Mouse (Mus musculus): ENCODE results near the gene Cfap77. TPM values are rescaled to one million over a fixed set of nuclear protein-coding genes. Genes with fewer than 3 reads are reported as not detected.

Cfap77 gene
- polyA plus RNA-seq, 1 experiment from 2014 or later = 0.27 TPM

DNA sequence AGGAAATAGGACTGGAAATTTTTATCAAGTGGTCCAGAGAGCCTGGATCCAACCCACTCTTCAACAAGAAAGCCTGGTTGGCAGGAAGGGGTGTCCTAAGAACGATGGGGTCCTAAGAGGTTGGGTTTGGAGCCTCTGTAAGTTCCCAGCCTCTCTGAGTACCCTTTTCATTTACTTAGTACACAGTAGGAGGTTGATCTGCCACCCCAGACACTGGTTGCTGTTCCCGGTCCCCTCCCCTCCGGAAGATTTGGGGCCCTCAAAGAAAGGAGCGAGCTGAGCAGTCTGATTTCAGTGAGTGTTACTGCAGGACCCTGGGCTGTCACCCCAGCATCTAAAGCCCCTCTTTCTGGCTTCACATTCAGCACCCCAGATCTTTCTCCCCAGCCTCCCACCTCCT is 135.9 kb downstream of the Cfap77 start:
- H3K4me2 ChIP-seq = no peak overlapping the region
- 0% methylated on average over 4 of the region's 4 CpGs for WGBS
- H3K27ac ChIP-seq (ENCODE audit: poor library complexity, severe bottlenecking) = no peak overlapping the region
- H3K9ac ChIP-seq = no peak overlapping the region
- H3K4me1 ChIP-seq (replicated peaks) = peaks cover 6% of the 10 kb centered on the region
- H3K9me3 ChIP-seq (replicated peaks) = no peaks in the 10 kb centered on the region
- no peak for ATAC-seq (ENCODE audit: insufficient number of reproducible peaks, low FRiP score)
- peaks cover 96% of the 10 kb centered on the region for H3K27me3 ChIP-seq (replicated peaks)
- H3K4me3 ChIP-seq = no peak overlapping the region
- H3K36me3 ChIP-seq = no peaks in the 10 kb centered on the region

DNA sequence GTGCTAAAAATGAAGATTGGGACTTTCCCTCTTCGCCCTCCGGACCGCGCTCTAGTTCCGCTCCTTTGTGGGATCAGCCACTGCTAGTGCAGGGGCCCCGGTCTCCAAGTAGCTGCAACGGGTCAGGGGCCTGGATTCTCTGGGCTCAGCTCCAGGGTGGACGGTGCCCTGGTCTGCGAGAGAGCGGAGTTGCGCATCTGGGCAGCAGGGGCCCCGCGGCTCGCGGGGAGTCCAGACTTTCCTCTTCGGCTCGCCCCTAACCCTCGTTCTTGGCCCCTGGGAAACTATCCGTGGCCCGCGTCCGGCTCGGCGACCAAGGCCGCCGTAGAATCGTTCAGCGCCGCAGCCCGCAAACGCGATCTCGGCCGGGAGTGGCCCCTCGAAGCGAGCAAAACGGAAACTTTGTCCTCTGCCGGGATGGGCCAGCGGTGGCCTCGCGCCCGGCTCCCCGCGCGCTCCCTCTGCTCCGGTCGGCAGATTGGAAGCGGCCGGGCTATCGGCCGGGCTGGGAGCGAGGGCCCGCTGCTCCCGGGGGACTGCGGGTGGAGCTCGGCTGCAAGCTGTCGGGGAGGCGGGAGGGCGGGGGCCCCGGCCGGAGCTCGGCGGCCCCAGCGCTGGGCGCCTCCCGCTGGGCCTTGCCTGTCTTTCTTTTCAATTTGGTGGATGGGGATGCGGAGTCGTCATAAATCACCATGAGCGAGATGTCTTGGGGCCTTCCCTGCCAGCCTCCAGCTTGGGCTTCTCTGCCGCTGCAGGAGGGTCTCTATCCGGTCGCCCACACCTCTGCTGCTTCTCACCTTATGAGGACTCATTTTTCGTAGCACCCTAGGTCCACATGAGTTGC is 137.1 kb downstream of the Cfap77 start:
- Histone ChIP-seq H3K27me3 (replicated peaks) (peaks cover 96% of the 10 kb centered on the region), H3K9ac (no peak overlapping the region; the same call in 1 of the 2 replicates), H3K4me3 (peak overlapping the region; percentile 28), H3K27ac (ENCODE audit: poor library complexity, severe bottlenecking) (no peak overlapping the region), H3K9me3 (replicated peaks) (no peaks in the 10 kb centered on the region), H3K4me2 (peak overlapping the region; percentile 50), H3K4me1 (replicated peaks) (peaks cover 6% of the 10 kb centered on the region), H3K36me3 (no peaks in the 10 kb centered on the region)
- under 1% methylated on average over 69 of the region's 73 CpGs for WGBS
- ATAC-seq (ENCODE audit: insufficient number of reproducible peaks, low FRiP score) = no peak

DNA sequence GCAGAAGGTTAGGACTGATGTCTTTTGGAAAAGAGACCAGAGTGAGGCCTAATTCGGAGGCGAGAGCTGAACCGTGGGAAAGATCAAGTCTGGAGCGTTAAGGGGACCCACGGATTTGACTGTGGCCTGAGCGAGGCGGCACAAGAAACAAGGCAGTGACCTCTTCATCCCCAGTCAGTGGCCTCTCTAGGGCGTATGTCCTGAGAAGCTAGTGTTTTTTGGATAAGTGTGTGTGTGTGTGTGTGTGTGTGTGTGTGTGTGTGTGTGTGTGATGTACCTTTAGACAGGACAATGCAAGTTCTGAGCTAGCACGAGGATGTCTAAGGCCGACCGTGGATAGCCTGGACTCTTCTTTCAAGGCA is 137.7 kb downstream of the Cfap77 start:
- Histone ChIP-seq H3K9me3 (replicated peaks) (no peaks in the 10 kb centered on the region), H3K9ac (no peak overlapping the region), H3K4me3 (no peak overlapping the region), H3K4me1 (replicated peaks) (peaks cover 6% of the 10 kb centered on the region), H3K4me2 (no peak overlapping the region), H3K27me3 (replicated peaks) (peaks cover 96% of the 10 kb centered on the region), H3K27ac (ENCODE audit: poor library complexity, severe bottlenecking) (no peak overlapping the region), H3K36me3 (no peaks in the 10 kb centered on the region)
- WGBS = 5% methylated on average over 11 of the region's 11 CpGs
- ATAC-seq (ENCODE audit: insufficient number of reproducible peaks, low FRiP score) = no peak

DNA sequence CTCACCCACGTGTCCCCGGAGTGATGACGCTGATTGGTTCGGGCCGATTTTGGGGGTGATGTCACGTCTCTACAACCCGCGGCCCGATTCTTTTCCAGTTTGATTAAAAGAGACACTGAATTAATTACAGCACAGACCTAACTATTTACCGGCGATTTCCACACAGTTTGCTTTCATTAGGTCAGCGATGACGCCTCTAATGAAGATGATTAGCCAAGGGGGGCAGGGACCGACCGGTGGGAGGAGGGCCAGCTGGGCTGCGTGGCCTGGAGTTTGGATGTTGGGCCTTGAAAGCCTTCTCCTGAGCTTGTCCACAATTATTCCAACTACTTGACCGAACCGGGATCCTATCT is 138.4 kb downstream of the Cfap77 start, which contains the start of gene Barhl1:
Gene Barhl1, minus strand, starts transcription at position 156 of the 353 bp plus-strand sequence.
- Histone ChIP-seq H3K9me3 (replicated peaks) (no peaks in the 10 kb centered on the region), H3K4me3 (peak within 1 kb of the TSS; percentile 28), H3K27me3 (replicated peaks) (peaks cover 96% of the 10 kb centered on the region), H3K4me2 (peak within 1 kb of the TSS; percentile 50), H3K9ac (no peak within 1 kb of the TSS), H3K36me3 (no peaks in the 10 kb centered on the region), H3K27ac (ENCODE audit: poor library complexity, severe bottlenecking) (no peak within 1 kb of the TSS), H3K4me1 (replicated peaks) (peaks cover 9% of the 10 kb centered on the region)
- 2% methylated on average over 18 of the region's 18 CpGs for WGBS
- ATAC-seq (ENCODE audit: insufficient number of reproducible peaks, low FRiP score) = no peak

DNA sequence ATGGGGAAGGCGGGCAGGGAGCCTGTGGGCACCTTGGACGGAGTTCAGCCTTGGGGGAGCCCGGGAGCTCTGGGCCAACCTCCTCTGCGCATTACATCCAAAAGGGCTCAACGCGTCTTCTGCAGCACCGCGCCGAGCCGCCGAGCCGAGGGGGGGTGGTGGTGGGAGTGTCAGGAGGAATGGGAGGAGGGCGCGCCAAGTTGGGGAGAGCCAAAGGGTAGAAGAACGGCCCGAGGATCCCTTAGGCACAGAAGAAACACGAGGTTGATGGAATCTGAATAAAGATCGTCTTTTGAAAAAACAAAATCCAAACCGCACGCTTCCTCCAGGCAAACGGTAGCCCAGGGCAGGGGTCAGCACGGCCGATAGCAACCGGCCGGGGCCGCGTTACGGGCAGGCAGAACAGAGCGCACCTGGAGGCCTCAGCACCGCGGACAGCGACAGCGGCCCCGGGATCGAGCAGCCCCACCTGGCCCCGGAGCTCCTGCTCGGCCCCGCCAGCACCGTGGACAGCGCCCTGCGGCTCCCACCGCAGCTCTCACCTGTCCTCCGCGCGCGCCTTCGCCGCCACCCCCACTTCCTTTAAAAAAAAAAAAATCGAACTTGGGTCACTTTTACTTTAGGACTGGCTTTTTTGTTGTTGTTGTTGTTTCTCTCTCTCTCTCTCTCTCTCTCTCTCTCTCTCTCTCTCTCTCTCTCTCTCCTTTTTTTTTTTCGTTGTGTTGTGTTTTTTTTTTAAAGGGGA is 138.9 kb downstream of the Cfap77 start:
- 0 out of 2 replicates have a peak overlapping the region, but pooled peaks have one; percentile 9 for H3K4me2 ChIP-seq
- WGBS = 2% methylated on average over 50 of the region's 50 CpGs
- no peak for ATAC-seq (ENCODE audit: insufficient number of reproducible peaks, low FRiP score)

DNA sequence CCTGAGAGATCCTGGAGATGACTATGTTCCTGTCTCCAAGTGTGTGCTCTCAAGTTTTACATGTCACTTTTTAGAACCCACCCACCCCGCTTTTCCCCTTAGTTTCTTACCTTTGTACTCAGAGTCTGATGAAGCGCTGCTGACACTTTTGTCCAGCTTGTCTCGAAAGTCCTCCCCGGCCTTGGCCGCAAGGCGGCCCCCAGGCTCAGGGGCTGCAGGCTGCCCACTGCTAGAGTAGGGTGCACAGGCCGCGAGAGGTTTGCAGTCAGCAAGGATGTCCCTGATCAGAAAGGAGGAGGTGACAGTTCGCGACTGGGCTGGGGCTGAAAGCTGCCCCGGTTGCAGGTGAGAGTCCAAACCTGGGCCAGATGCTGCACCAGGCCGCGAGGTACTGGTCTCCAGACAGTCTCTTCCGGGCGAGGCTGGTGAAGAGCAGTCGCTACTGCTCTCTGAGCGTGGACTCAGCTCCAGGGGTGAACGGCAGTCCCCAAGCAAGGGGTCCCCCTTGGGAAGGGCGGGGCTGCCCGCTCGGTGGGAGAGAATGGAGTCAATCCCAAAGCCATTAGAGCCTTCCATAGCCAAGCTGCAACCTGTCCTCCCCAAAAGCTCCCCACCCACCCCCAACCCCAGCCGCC is 139.6 kb downstream of the Cfap77 start:
- peaks cover 96% of the 10 kb centered on the region for H3K27me3 ChIP-seq (replicated peaks)
- peaks cover 13% of the 10 kb centered on the region for H3K4me1 ChIP-seq (replicated peaks)
- ATAC-seq (ENCODE audit: insufficient number of reproducible peaks, low FRiP score) = no peak
- no peaks in the 10 kb centered on the region for H3K9me3 ChIP-seq (replicated peaks)
- H3K27ac ChIP-seq (ENCODE audit: poor library complexity, severe bottlenecking) = no peak overlapping the region
- H3K36me3 ChIP-seq = no peaks in the 10 kb centered on the region
- no peak overlapping the region for H3K4me2 ChIP-seq
- 7% methylated on average over 22 of the region's 22 CpGs for WGBS
- no peak overlapping the region for H3K4me3 ChIP-seq
- H3K9ac ChIP-seq = no peak overlapping the region

More for the DNA sequence above, 138.9 kb downstream of the Cfap77 start:
- Histone ChIP-seq H3K9ac (no peak overlapping the region), H3K36me3 (no peaks in the 10 kb centered on the region), H3K27me3 (replicated peaks) (peaks cover 96% of the 10 kb centered on the region), H3K4me3 (no peak overlapping the region), H3K9me3 (replicated peaks) (no peaks in the 10 kb centered on the region), H3K27ac (ENCODE audit: poor library complexity, severe bottlenecking) (no peak overlapping the region), H3K4me1 (replicated peaks) (peaks cover 13% of the 10 kb centered on the region)

DNA sequence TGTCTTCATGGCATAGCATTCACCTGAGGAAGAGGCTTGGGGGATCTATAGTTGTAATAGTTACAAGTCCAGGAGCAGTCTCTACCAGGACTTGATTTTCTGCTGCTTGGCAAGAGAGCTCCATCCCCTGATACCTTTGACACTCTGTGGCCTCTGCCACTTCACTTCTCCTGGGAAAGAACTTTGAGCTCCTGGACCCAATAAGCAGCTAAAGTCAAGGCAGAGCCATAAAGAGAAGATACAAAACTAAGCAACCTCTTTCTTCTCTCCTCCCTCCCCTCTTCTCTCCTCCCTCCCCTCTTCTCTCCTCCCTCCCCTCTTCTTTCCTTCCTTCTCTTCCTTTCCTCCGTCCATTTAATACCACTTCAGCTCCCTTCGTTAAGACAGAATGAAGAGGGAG is 140.7 kb downstream of the Cfap77 start:
- no peaks in the 10 kb centered on the region for H3K36me3 ChIP-seq
- H3K4me2 ChIP-seq = no peak overlapping the region
- H3K4me1 ChIP-seq (replicated peaks) = peaks cover 19% of the 10 kb centered on the region
- H3K27me3 ChIP-seq (replicated peaks) = peaks cover 98% of the 10 kb centered on the region
- H3K9ac ChIP-seq = no peak overlapping the region
- H3K27ac ChIP-seq (ENCODE audit: poor library complexity, severe bottlenecking) = no peak overlapping the region
- H3K9me3 ChIP-seq (replicated peaks) = no peaks in the 10 kb centered on the region
- WGBS = 2% methylated on average over 2 of the region's 2 CpGs
- no peak overlapping the region for H3K4me3 ChIP-seq
- no peak for ATAC-seq (ENCODE audit: insufficient number of reproducible peaks, low FRiP score)

DNA sequence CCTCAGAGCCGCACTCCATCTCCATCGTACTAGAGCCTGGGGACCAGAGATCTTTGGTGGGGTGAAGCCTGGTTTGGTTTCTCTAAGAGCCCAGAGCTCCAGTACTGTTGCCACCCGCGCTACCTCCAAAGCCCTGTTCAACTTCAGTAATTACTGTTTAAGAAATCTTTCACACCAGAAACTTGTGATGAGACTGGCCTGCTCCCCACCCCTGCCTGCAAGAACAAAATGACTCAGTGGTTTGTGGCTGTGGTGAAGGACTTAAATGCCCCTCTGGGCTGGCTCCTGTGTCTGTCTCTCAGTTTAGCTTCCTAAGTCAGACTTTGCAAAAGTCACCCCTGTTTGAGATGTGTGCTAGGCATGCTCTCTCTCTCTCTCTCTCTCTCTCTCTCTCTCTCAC is 141.9 kb downstream of the Cfap77 start:
- ATAC-seq (ENCODE audit: insufficient number of reproducible peaks, low FRiP score) = no peak
- 2% methylated on average over 4 of the region's 4 CpGs for WGBS
- H3K9ac ChIP-seq = no peak overlapping the region
- H3K4me3 ChIP-seq = no peak overlapping the region
- H3K27me3 ChIP-seq (replicated peaks) = peaks cover 100% of the 10 kb centered on the region
- no peaks in the 10 kb centered on the region for H3K36me3 ChIP-seq
- H3K27ac ChIP-seq (ENCODE audit: poor library complexity, severe bottlenecking) = no peak overlapping the region
- peaks cover 30% of the 10 kb centered on the region for H3K4me1 ChIP-seq (replicated peaks)
- H3K9me3 ChIP-seq (replicated peaks) = no peaks in the 10 kb centered on the region
- H3K4me2 ChIP-seq = no peak overlapping the region

DNA sequence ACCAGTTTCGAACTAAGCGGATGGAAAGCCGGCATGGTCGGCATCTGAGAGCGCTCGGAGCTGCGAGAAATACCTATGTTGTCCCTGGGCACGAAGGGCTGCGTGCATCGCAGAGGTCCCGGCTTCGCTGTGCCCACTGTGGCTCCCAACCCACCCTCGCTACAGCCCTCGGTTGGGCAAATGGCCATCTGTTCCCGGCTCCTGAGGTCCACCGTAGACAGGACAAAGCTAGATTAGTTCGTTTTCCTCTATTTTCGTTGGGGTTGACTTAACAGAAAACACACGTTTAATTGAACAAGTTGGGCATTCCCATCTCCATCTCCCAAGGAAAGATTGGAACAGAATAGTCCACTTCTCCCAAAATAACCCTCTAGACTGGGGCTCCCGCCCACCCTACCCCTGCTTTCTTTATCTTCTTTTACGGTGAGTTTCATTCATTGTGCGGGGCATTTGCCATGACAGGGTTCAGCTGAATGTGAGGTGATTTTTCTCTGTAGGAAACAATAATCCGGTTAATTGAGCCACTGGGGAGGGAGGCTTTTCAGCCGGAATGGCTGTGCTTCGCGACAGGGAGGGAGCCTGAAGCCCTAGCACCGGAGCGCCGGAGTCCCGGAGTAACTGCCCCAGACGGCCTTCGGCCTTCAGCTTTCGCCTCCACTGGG is 142.7 kb downstream of the Cfap77 start:
- Histone ChIP-seq H3K9ac (no peak overlapping the region), H3K27me3 (replicated peaks) (peaks cover 100% of the 10 kb centered on the region), H3K4me2 (no peak overlapping the region), H3K27ac (ENCODE audit: poor library complexity, severe bottlenecking) (no peak overlapping the region), H3K4me1 (replicated peaks) (peaks cover 27% of the 10 kb centered on the region), H3K36me3 (no peaks in the 10 kb centered on the region), H3K4me3 (no peak overlapping the region), H3K9me3 (replicated peaks) (no peaks in the 10 kb centered on the region)
- no peak for ATAC-seq (ENCODE audit: insufficient number of reproducible peaks, low FRiP score)
- WGBS = 1% methylated on average over 33 of the region's 33 CpGs

DNA sequence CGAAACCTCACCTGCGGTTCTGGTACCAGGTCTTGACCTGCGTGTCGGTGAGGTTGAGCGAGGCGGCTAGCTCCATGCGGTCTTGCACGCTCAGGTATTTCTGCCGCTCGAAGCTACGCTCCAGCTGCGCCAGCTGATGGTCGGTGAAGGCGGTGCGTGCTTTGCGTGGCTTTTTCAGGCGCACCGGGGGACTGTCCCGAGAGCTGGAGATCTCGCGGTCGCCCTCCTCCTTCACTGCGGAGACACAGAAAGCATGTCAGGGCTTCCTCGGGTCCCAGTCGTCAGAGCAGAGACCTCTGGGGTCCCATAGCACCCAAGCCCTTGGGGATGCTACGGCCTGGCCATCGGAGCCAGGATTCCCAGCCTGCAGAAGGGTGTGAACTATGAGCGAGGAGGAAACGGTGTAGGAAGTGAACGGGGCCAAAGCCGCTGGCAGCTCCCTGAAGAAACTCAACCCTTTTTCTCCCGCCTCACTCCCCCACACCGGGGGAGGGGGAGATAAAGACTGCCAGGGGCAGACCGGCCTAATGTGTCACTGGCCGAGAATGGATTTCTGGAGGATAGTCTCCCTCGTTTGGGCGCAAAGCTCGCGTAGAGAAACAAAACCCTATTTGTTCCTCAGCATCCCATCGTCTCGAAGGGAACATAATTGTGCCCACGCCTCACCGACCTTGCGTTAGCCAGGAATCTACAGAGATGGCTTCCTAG is 143.4 kb downstream of the Cfap77 start:
- peaks cover 100% of the 10 kb centered on the region for H3K27me3 ChIP-seq (replicated peaks)
- H3K4me1 ChIP-seq (replicated peaks) = peaks cover 27% of the 10 kb centered on the region
- no peak overlapping the region for H3K9ac ChIP-seq
- H3K27ac ChIP-seq (ENCODE audit: poor library complexity, severe bottlenecking) = no peak overlapping the region
- H3K36me3 ChIP-seq = no peaks in the 10 kb centered on the region
- no peak for ATAC-seq (ENCODE audit: insufficient number of reproducible peaks, low FRiP score)
- 3% methylated on average over 44 of the region's 44 CpGs for WGBS
- H3K4me3 ChIP-seq = no peak overlapping the region
- H3K9me3 ChIP-seq (replicated peaks) = no peaks in the 10 kb centered on the region
- no peak overlapping the region for H3K4me2 ChIP-seq

Data from heart, embryonic 12.5 days (tissue).